Mouse (Mus musculus) thymus, adult 2 months (tissue): ENCODE data around the gene Baz1b.

Source experiments
- CTCF ChIP-seq: fragments of 200-500 bp; IDR thresholded peaks from 2 replicates; pipeline ENCODE4 v1.5.1; 2012; ENCODE audit warnings: mild to moderate bottlenecking, control low read depth, low read length, moderate library complexity, borderline replicate concordance; ENCODE audit not compliant: control insufficient read depth, poor library complexity, insufficient read depth; ENCODE audit errors: extremely low read depth
- POLR2A ChIP-seq: fragments of 200-500 bp; IDR thresholded peaks from 2 replicates; pipeline ENCODE4 v1.6.1; 2012; ENCODE audit warnings: mild to moderate bottlenecking, low read length, control low read depth, moderate library complexity; ENCODE audit not compliant: control insufficient read depth, poor library complexity, insufficient read depth; ENCODE audit errors: extremely low read depth

DNA sequence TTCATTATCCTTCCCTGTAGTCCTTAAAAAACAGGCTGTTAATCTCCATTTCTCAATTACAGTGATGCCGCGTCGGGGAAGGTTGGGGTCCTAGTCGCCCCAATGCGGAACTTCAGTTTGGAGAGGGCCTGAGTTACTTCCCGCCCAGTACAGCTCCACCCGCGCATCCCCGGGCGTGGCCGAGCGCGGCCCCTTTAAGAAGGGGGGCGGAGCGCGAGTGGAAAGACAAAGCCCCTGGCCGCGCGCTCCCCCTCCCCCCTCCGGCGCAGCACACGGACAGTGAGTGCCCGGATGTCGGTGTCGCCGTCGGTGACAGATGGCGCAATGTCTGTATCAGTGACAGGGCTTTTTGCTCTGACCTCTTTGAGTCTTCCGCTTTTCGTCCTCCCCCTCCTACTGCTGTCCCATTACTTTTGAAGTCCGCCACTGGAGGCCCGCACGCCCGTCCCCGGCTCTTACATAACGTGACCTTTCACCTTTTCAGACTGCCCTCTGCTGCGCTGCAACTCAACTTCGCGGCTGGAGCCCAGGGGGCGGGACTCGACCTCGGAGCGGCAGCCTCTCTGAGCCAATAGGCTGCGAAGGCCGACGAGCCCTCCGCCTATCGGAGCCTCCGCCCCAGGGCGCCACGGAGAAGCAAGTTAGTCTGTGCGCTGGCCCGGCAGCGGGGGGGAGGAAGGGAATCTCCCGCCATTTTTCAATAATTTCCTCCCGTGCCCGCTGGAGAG is at the start of gene Baz1b:
- TF ChIP-seq POLR2A (peak; percentile 64; the same call in 1 of the 2 replicates), CTCF (peak; percentile 26; the same call in 1 of the 2 replicates)
